Mouse (Mus musculus): Measurements from ENCODE around the gene Hsd17b1. TPM values are rescaled to one million over a fixed set of nuclear protein-coding genes. Genes with fewer than 3 reads are reported as not detected.

Gene Hsd17b1
- polyA plus RNA-seq, 1 experiment = 0.78 TPM

- DNase-seq (ENCODE audit: low read depth) = no peak
- no peak for TF ChIP-seq CTCF (IDR thresholded peaks at IDR 0.05; ENCODE audit: borderline replicate concordance, extremely low read depth, insufficient read depth, insufficient read length)
- no peak for TF ChIP-seq POLR2A (IDR thresholded peaks at IDR 0.05; ENCODE audit: borderline replicate concordance, extremely low read depth, insufficient read depth, insufficient read length, poor library complexity, severe bottlenecking)
Observed at GRCm38 (mm10) chr11:101047502-101047901, 30.7 kb upstream of the Hsd17b1 start.

GRCm38 (mm10) chr11:101050359-101050758 is 27.9 kb upstream of the Hsd17b1 start:
- TF ChIP-seq CTCF (IDR thresholded peaks at IDR 0.05; ENCODE audit: borderline replicate concordance, extremely low read depth, insufficient read depth, insufficient read length) = no peak
- TF ChIP-seq POLR2A (IDR thresholded peaks at IDR 0.05; ENCODE audit: borderline replicate concordance, extremely low read depth, insufficient read depth, insufficient read length, poor library complexity, severe bottlenecking) = no peak
- DNase-seq (ENCODE audit: low read depth) = no peak

- DNase-seq (ENCODE audit: low read depth) = no peak
- no peak for TF ChIP-seq CTCF (IDR thresholded peaks at IDR 0.05; ENCODE audit: borderline replicate concordance, extremely low read depth, insufficient read depth, insufficient read length)
- TF ChIP-seq POLR2A (IDR thresholded peaks at IDR 0.05; ENCODE audit: borderline replicate concordance, extremely low read depth, insufficient read depth, insufficient read length, poor library complexity, severe bottlenecking) = no peak
Observed at GRCm38 (mm10) chr11:101051051-101051493, 27.1 kb upstream of the Hsd17b1 start.

- no peak for TF ChIP-seq POLR2A (IDR thresholded peaks at IDR 0.05; ENCODE audit: borderline replicate concordance, extremely low read depth, insufficient read depth, insufficient read length, poor library complexity, severe bottlenecking)
- TF ChIP-seq CTCF (IDR thresholded peaks at IDR 0.05; ENCODE audit: borderline replicate concordance, extremely low read depth, insufficient read depth, insufficient read length) = no peak
- no peak for DNase-seq (ENCODE audit: low read depth)
Observed at GRCm38 (mm10) chr11:101051617-101052016, 26.6 kb upstream of the Hsd17b1 start.

GRCm38 (mm10) chr11:101052751-101053473 is 25.3 kb upstream of the Hsd17b1 start:
- no peak for TF ChIP-seq CTCF (IDR thresholded peaks at IDR 0.05; ENCODE audit: borderline replicate concordance, extremely low read depth, insufficient read depth, insufficient read length)
- DNase-seq (ENCODE audit: low read depth) = no peak

GRCm38 (mm10) chr11:101053974-101054373 is 24.2 kb upstream of the Hsd17b1 start:
- no peak for DNase-seq (ENCODE audit: low read depth)
- no peak for TF ChIP-seq POLR2A (IDR thresholded peaks at IDR 0.05; ENCODE audit: borderline replicate concordance, extremely low read depth, insufficient read depth, insufficient read length, poor library complexity, severe bottlenecking)
- TF ChIP-seq CTCF (IDR thresholded peaks at IDR 0.05; ENCODE audit: borderline replicate concordance, extremely low read depth, insufficient read depth, insufficient read length) = peak; percentile 40; the same call in 1 of the 2 replicates

GRCm38 (mm10) chr11:101055418-101055817 is 22.8 kb upstream of the Hsd17b1 start:
- TF ChIP-seq CTCF (IDR thresholded peaks at IDR 0.05; ENCODE audit: borderline replicate concordance, extremely low read depth, insufficient read depth, insufficient read length) (no peak), POLR2A (IDR thresholded peaks at IDR 0.05; ENCODE audit: borderline replicate concordance, extremely low read depth, insufficient read depth, insufficient read length, poor library complexity, severe bottlenecking) (no peak)
- no peak for DNase-seq (ENCODE audit: low read depth)

GRCm38 (mm10) chr11:101056885-101057284 is 21.3 kb upstream of the Hsd17b1 start:
- DNase-seq (ENCODE audit: low read depth) = no peak
- TF ChIP-seq CTCF (IDR thresholded peaks at IDR 0.05; ENCODE audit: borderline replicate concordance, extremely low read depth, insufficient read depth, insufficient read length) = no peak
- TF ChIP-seq POLR2A (IDR thresholded peaks at IDR 0.05; ENCODE audit: borderline replicate concordance, extremely low read depth, insufficient read depth, insufficient read length, poor library complexity, severe bottlenecking) = no peak

GRCm38 (mm10) chr11:101057860-101058259 is 20.4 kb upstream of the Hsd17b1 start:
- TF ChIP-seq CTCF (IDR thresholded peaks at IDR 0.05; ENCODE audit: borderline replicate concordance, extremely low read depth, insufficient read depth, insufficient read length) (peak; percentile 80), POLR2A (IDR thresholded peaks at IDR 0.05; ENCODE audit: borderline replicate concordance, extremely low read depth, insufficient read depth, insufficient read length, poor library complexity, severe bottlenecking) (no peak)
- peak; percentile 78 for DNase-seq (ENCODE audit: low read depth)

- DNase-seq (ENCODE audit: low read depth) = no peak
- no peak for TF ChIP-seq POLR2A (IDR thresholded peaks at IDR 0.05; ENCODE audit: borderline replicate concordance, extremely low read depth, insufficient read depth, insufficient read length, poor library complexity, severe bottlenecking)
- no peak for TF ChIP-seq CTCF (IDR thresholded peaks at IDR 0.05; ENCODE audit: borderline replicate concordance, extremely low read depth, insufficient read depth, insufficient read length)
Observed at GRCm38 (mm10) chr11:101058726-101059125, 19.5 kb upstream of the Hsd17b1 start.

- TF ChIP-seq POLR2A (IDR thresholded peaks at IDR 0.05; ENCODE audit: borderline replicate concordance, extremely low read depth, insufficient read depth, insufficient read length, poor library complexity, severe bottlenecking) (no peak), CTCF (IDR thresholded peaks at IDR 0.05; ENCODE audit: borderline replicate concordance, extremely low read depth, insufficient read depth, insufficient read length) (no peak)
Observed at GRCm38 (mm10) chr11:101059473-101059872, 18.7 kb upstream of the Hsd17b1 start.

GRCm38 (mm10) chr11:101060126-101060525 is 18.1 kb upstream of the Hsd17b1 start:
- no peak for TF ChIP-seq CTCF (IDR thresholded peaks at IDR 0.05; ENCODE audit: borderline replicate concordance, extremely low read depth, insufficient read depth, insufficient read length)
- TF ChIP-seq POLR2A (IDR thresholded peaks at IDR 0.05; ENCODE audit: borderline replicate concordance, extremely low read depth, insufficient read depth, insufficient read length, poor library complexity, severe bottlenecking) = no peak
- peak; percentile 39 for DNase-seq (ENCODE audit: low read depth)

More at GRCm38 (mm10) chr11:101059473-101059872, 18.7 kb upstream of the Hsd17b1 start:
- DNase-seq (ENCODE audit: low read depth) = no peak

All from brain, embryonic 14.5 days (tissue).